Mouse (Mus musculus) limb, embryonic 12.5 days (tissue): ENCODE results near the gene Kpnb1. TPM values are rescaled to one million over a fixed set of nuclear protein-coding genes. Genes with fewer than 3 reads are reported as not detected.
A peak's percentile ranks its signal among the peaks of the same experiment; 100 is the strongest.

Experiments
- ATAC-seq: fragments of 200-750 bp; cut with Nextera tagmentation; 2 replicates; pipeline ENCODE4 v1.8.0; 2017; ENCODE audit warnings: low read depth, moderate TSS enrichment; ENCODE audit not compliant: insufficient number of reproducible peaks, insufficient read depth, low FRiP score, low TSS enrichment
- H3K27ac ChIP-seq: fragments of 300-500 bp; sonication (generic); 2 replicates; pipeline ENCODE4 v1.5.1; 2016; ENCODE audit warnings: mild to moderate bottlenecking, moderate library complexity
- H3K27me3 ChIP-seq: fragments of 300-500 bp; sonication (generic); 2 replicates; pipeline ENCODE4 v1.6.1; 2016; ENCODE audit warnings: mild to moderate bottlenecking, moderate library complexity
- H3K36me3 ChIP-seq: fragments of 300-500 bp; sonication (generic); 2 replicates; pipeline ENCODE4 v1.6.1; 2016; ENCODE audit warnings: mild to moderate bottlenecking, moderate library complexity
- H3K4me1 ChIP-seq: fragments of 300-500 bp; sonication (generic); replicated peaks from 2 replicates; pipeline ENCODE4 v1.6.1; 2016
- H3K4me2 ChIP-seq: fragments of 300-500 bp; sonication (generic); 2 replicates; pipeline ENCODE4 v1.6.1; 2016; ENCODE audit warnings: mild to moderate bottlenecking, moderate library complexity
- H3K4me3 ChIP-seq: fragments of 300-500 bp; sonication (generic); replicated peaks from 2 replicates; pipeline ENCODE4 v1.5.1; 2016; ENCODE audit warnings: mild to moderate bottlenecking
- H3K9ac ChIP-seq: fragments of 300-500 bp; sonication (generic); replicated peaks from 2 replicates; pipeline ENCODE4 v1.6.1; 2016; ENCODE audit warnings: mild to moderate bottlenecking, moderate library complexity
- H3K9me3 ChIP-seq: fragments of 300-500 bp; sonication (generic); 2 replicates; pipeline ENCODE4 v1.6.1; 2016; ENCODE audit warnings: mild to moderate bottlenecking, moderate library complexity
- WGBS: fragments of 180-500 bp; shearing (Covaris S2); methylation state at CpG from one replicate; pipeline ENCODE4 v1.1.7; 2016; 5-methylcytosine and 5-hydroxymethylcytosine counted together
- polyA plus RNA-seq: library from polyadenylated mRNA; unstranded; fragments of >200 nt; fragmentation: Nextera tagmentation; extraction: Ambion mirVana; gene quantifications from 2 replicates; pipeline ENCODE4 v1.2.1, GENCODE M21; 2016

Gene Kpnb1
- 60.2 and 62.7 TPM in 2 replicates for polyA plus RNA-seq

- ATAC-seq, result peak; percentile 98
- H3K36me3 ChIP-seq, result peaks cover 34% of the 10 kb centered on the region
- H3K4me3 ChIP-seq, result peak within 1 kb of the TSS; percentile 89
- peaks cover 30% of the 10 kb centered on the region for H3K4me1 ChIP-seq
- peak within 1 kb of the TSS; percentile 93 for H3K9ac ChIP-seq
- peak within 1 kb of the TSS; percentile 78 for H3K4me2 ChIP-seq
- H3K9me3 ChIP-seq, result no peaks in the 10 kb centered on the region
- peak within 1 kb of the TSS; percentile 98 for H3K27ac ChIP-seq
- under 1% methylated on average over 80 of the region's 101 CpGs for WGBS
- H3K27me3 ChIP-seq, result no peaks in the 10 kb centered on the region
Measured at GRCm38 (mm10) chr11:97187764-97188642, at the start of gene Kpnb1. Gene Kpnb1 (minus strand): TSS chr11:97187881.

- no peaks in the 10 kb centered on the region for H3K9me3 ChIP-seq
- no peaks in the 10 kb centered on the region for H3K4me1 ChIP-seq
- H3K9ac ChIP-seq, result no peak overlapping the region
- no peak overlapping the region for H3K4me3 ChIP-seq
- ATAC-seq, result no peak
- peaks cover 89% of the 10 kb centered on the region for H3K36me3 ChIP-seq
- no peak overlapping the region for H3K4me2 ChIP-seq
- H3K27ac ChIP-seq, result no peak overlapping the region
- WGBS, result 91% methylated on average over 5 of the region's 5 CpGs
- H3K27me3 ChIP-seq, result no peaks in the 10 kb centered on the region
Measured at GRCm38 (mm10) chr11:97232436-97232835, 44.8 kb upstream of the Kpnb1 start.

- H3K4me1 ChIP-seq, result no peaks in the 10 kb centered on the region
- H3K4me3 ChIP-seq, result no peak overlapping the region
- WGBS, result 85% methylated on average over 2 of the region's 2 CpGs
- peaks cover 89% of the 10 kb centered on the region for H3K36me3 ChIP-seq
- H3K9me3 ChIP-seq, result no peaks in the 10 kb centered on the region
- no peak overlapping the region for H3K4me2 ChIP-seq
- H3K9ac ChIP-seq, result no peak overlapping the region
- H3K27ac ChIP-seq, result no peak overlapping the region
- H3K27me3 ChIP-seq, result no peaks in the 10 kb centered on the region
- no peak for ATAC-seq
Measured at GRCm38 (mm10) chr11:97229396-97229795, 41.7 kb upstream of the Kpnb1 start.

GRCm38 (mm10) chr11:97228985-97229384 lies 41.3 kb upstream of the Kpnb1 start:
- no peak overlapping the region for H3K4me3 ChIP-seq
- WGBS, result 92% methylated on average over 7 of the region's 7 CpGs
- no peak overlapping the region for H3K27ac ChIP-seq
- no peak overlapping the region for H3K9ac ChIP-seq
- H3K4me1 ChIP-seq, result no peaks in the 10 kb centered on the region
- H3K27me3 ChIP-seq, result no peaks in the 10 kb centered on the region
- H3K9me3 ChIP-seq, result no peaks in the 10 kb centered on the region
- H3K4me2 ChIP-seq, result no peak overlapping the region
- ATAC-seq, result no peak; the same call in 1 of the 2 replicates
- peaks cover 87% of the 10 kb centered on the region for H3K36me3 ChIP-seq

- Histone ChIP-seq H3K4me3 (no peak overlapping the region), H3K36me3 (peaks cover 88% of the 10 kb centered on the region), H3K4me1 (no peaks in the 10 kb centered on the region), H3K27me3 (no peaks in the 10 kb centered on the region), H3K27ac (no peak overlapping the region), H3K4me2 (no peak overlapping the region), H3K9ac (no peak overlapping the region), H3K9me3 (no peaks in the 10 kb centered on the region)
- 100% methylated on average over 1 of the region's 1 CpGs for WGBS
- ATAC-seq, result no peak
Measured at GRCm38 (mm10) chr11:97226131-97226530, 38.5 kb upstream of the Kpnb1 start.

- H3K27me3 ChIP-seq, result no peaks in the 10 kb centered on the region
- no peak overlapping the region for H3K9ac ChIP-seq
- no peak overlapping the region for H3K27ac ChIP-seq
- ATAC-seq, result no peak
- H3K4me3 ChIP-seq, result no peak overlapping the region
- WGBS, result 84% methylated on average over 3 of the region's 3 CpGs
- H3K36me3 ChIP-seq, result peaks cover 88% of the 10 kb centered on the region
- no peaks in the 10 kb centered on the region for H3K4me1 ChIP-seq
- H3K4me2 ChIP-seq, result no peak overlapping the region
- no peaks in the 10 kb centered on the region for H3K9me3 ChIP-seq
Measured at GRCm38 (mm10) chr11:97223485-97223884, 35.8 kb upstream of the Kpnb1 start.

GRCm38 (mm10) chr11:97221611-97222010 lies 33.9 kb upstream of the Kpnb1 start:
- Histone ChIP-seq H3K4me2 (no peak overlapping the region), H3K36me3 (peaks cover 88% of the 10 kb centered on the region), H3K4me1 (no peaks in the 10 kb centered on the region), H3K27ac (no peak overlapping the region), H3K4me3 (no peak overlapping the region), H3K9ac (no peak overlapping the region), H3K27me3 (no peaks in the 10 kb centered on the region), H3K9me3 (no peaks in the 10 kb centered on the region)
- ATAC-seq, result no peak
- 97% methylated on average over 2 of the region's 2 CpGs for WGBS

GRCm38 (mm10) chr11:97220211-97220610 lies 32.5 kb upstream of the Kpnb1 start:
- Histone ChIP-seq H3K9me3 (no peaks in the 10 kb centered on the region), H3K9ac (no peak overlapping the region), H3K4me3 (no peak overlapping the region), H3K36me3 (peaks cover 91% of the 10 kb centered on the region), H3K4me2 (no peak overlapping the region), H3K27me3 (no peaks in the 10 kb centered on the region), H3K27ac (no peak overlapping the region), H3K4me1 (no peaks in the 10 kb centered on the region)
- no peak for ATAC-seq
- WGBS, result 84% methylated on average over 3 of the region's 3 CpGs

GRCm38 (mm10) chr11:97214411-97214810 lies 26.7 kb upstream of the Kpnb1 start:
- H3K9me3 ChIP-seq, result no peaks in the 10 kb centered on the region
- 96% methylated on average over 5 of the region's 5 CpGs for WGBS
- H3K4me3 ChIP-seq, result no peak overlapping the region
- H3K27me3 ChIP-seq, result no peaks in the 10 kb centered on the region
- no peak for ATAC-seq
- H3K36me3 ChIP-seq, result peaks cover 94% of the 10 kb centered on the region
- H3K27ac ChIP-seq, result no peak overlapping the region
- H3K9ac ChIP-seq, result no peak overlapping the region
- peaks cover 5% of the 10 kb centered on the region; the same call in 1 of the 2 replicates for H3K4me1 ChIP-seq
- H3K4me2 ChIP-seq, result no peak overlapping the region

GRCm38 (mm10) chr11:97210728-97211400 lies 23.2 kb upstream of the Kpnb1 start:
- Histone ChIP-seq H3K4me2 (no peak overlapping the region), H3K4me3 (no peak overlapping the region), H3K9ac (no peak overlapping the region), H3K9me3 (no peaks in the 10 kb centered on the region), H3K27ac (no peak overlapping the region), H3K36me3 (peaks cover 93% of the 10 kb centered on the region), H3K27me3 (no peaks in the 10 kb centered on the region), H3K4me1 (peaks cover 7% of the 10 kb centered on the region; the same call in 1 of the 2 replicates)
- no peak for ATAC-seq
- WGBS, result 53% methylated on average over 9 of the region's 9 CpGs

GRCm38 (mm10) chr11:97207011-97207422 lies 19.3 kb upstream of the Kpnb1 start:
- H3K36me3 ChIP-seq, result peaks cover 55% of the 10 kb centered on the region
- 80% methylated on average over 8 of the region's 8 CpGs for WGBS

More at GRCm38 (mm10) chr11:97207011-97207422, 19.3 kb upstream of the Kpnb1 start:
- Histone ChIP-seq H3K9ac (no peak overlapping the region), H3K9me3 (no peaks in the 10 kb centered on the region), H3K4me1 (peaks cover 7% of the 10 kb centered on the region; the same call in 1 of the 2 replicates), H3K4me3 (no peak overlapping the region), H3K27me3 (no peaks in the 10 kb centered on the region), H3K27ac (no peak overlapping the region), H3K4me2 (no peak overlapping the region)
- ATAC-seq, result no peak
